Mouse (Mus musculus): ENCODE measurements at regions not wholly inside any gene's neighbourhood (a gene's known extent, or its start where the extent isn't known, plus 50 kb on each side); places are given as distances from the start of the nearest gene placed in this dataset.

- no peak for DNase-seq (ENCODE audit: low spot score in 2 of 2)
These were observed 272.9 kb downstream of the Cox7c start for GRCm38 (mm10) chr13:85773848-85774247.

- no peak for DNase-seq (ENCODE audit: low spot score in 2 of 2)
These were observed 275.6 kb downstream of the Cox7c start for GRCm38 (mm10) chr13:85771027-85771681.

GRCm38 (mm10) chr13:85770538-85770937 lies 276.2 kb downstream of the Cox7c start:
- peak; percentile 25 to 39 for DNase-seq (ENCODE audit: low spot score in 2 of 2)

- peak; percentile 39 to 50 for DNase-seq (ENCODE audit: low spot score in 2 of 2)
These were observed 278.2 kb downstream of the Cox7c start for GRCm38 (mm10) chr13:85768520-85768919.

- DNase-seq (ENCODE audit: low spot score in 2 of 2) = no peak
These were observed 322.1 kb downstream of the Cox7c start for GRCm38 (mm10) chr13:85724616-85725015.

GRCm38 (mm10) chr13:85724105-85724504 lies 322.6 kb downstream of the Cox7c start:
- no peak for DNase-seq (ENCODE audit: low spot score in 2 of 2)

- DNase-seq (ENCODE audit: low spot score in 2 of 2) = no peak
These were observed 326.4 kb downstream of the Cox7c start for GRCm38 (mm10) chr13:85720314-85720713.

- no peak for DNase-seq (ENCODE audit: low spot score in 2 of 2)
These were observed 330.7 kb downstream of the Cox7c start for GRCm38 (mm10) chr13:85715883-85716498.

- DNase-seq (ENCODE audit: low spot score in 2 of 2) = no peak
These were observed 354.3 kb downstream of the Cox7c start for GRCm38 (mm10) chr13:85692374-85692773.

All from right cerebral cortex, postnatal 10 days (tissue).